Mouse (Mus musculus) spleen, embryonic (tissue): ENCODE measurements around the gene Smco2.

Source experiments
- CTCF ChIA-PET: fragments of 350-600 bp; sonication (Branson Sonifier 250); formaldehyde crosslinking; loops from one replicate; lab custom pipeline; 2022; lab: Charles Lee

The Smco2 gene

GRCm38 (mm10) chr6:146850050-146850449 is at the start of gene Smco2:
Gene Smco2, plus strand, starts transcription at chr6:146850104.
- CTCF ChIA-PET: no interaction called here

GRCm38 (mm10) chr6:146809991-146810390 is 39.9 kb upstream of the Smco2 start:
- CTCF ChIA-PET: no interaction called here

GRCm38 (mm10) chr6:146813007-146813406 is 36.9 kb upstream of the Smco2 start:
- CTCF ChIA-PET: no interaction called here

- CTCF ChIA-PET: no interaction called here
These were observed 29.5 kb upstream of the Smco2 start for GRCm38 (mm10) chr6:146820177-146820965.

GRCm38 (mm10) chr6:146821958-146822357 is 27.9 kb upstream of the Smco2 start:
- CTCF ChIA-PET: no interaction called here

- CTCF ChIA-PET: no interaction called here
These were observed 25.0 kb upstream of the Smco2 start for GRCm38 (mm10) chr6:146824727-146825486.

GRCm38 (mm10) chr6:146825487-146825773 is 24.5 kb upstream of the Smco2 start:
- CTCF ChIA-PET: no interaction called here

- CTCF ChIA-PET: no interaction called here
These were observed 18.6 kb upstream of the Smco2 start for GRCm38 (mm10) chr6:146831320-146831719.

- CTCF ChIA-PET: interaction anchor here (0.7 kb wide), 2 partner anchors 72 to 136 kb away, joined by 3 read pairs; no protein-coding TSS in a partner anchor
These were observed 16.2 kb upstream of the Smco2 start for GRCm38 (mm10) chr6:146833485-146834314.

- CTCF ChIA-PET: no interaction called here
These were observed 15.6 kb upstream of the Smco2 start for GRCm38 (mm10) chr6:146834342-146834741.

GRCm38 (mm10) chr6:146835784-146836183 is 14.1 kb upstream of the Smco2 start:
- CTCF ChIA-PET: no interaction called here

GRCm38 (mm10) chr6:146837316-146837715 is 12.6 kb upstream of the Smco2 start:
- CTCF ChIA-PET: no interaction called here

- CTCF ChIA-PET: no interaction called here
These were observed 11.5 kb upstream of the Smco2 start for GRCm38 (mm10) chr6:146838366-146838765.

- CTCF ChIA-PET: interaction anchor here (0.6 kb wide), 1 partner anchor 29 kb away, joined by 3 read pairs; no protein-coding TSS in a partner anchor
These were observed 11.0 kb upstream of the Smco2 start for GRCm38 (mm10) chr6:146838863-146839262.

- CTCF ChIA-PET: no interaction called here
These were observed 5.0 kb upstream of the Smco2 start for GRCm38 (mm10) chr6:146844867-146845266.

GRCm38 (mm10) chr6:146845347-146845746 is 4.6 kb upstream of the Smco2 start:
- CTCF ChIA-PET: no interaction called here

GRCm38 (mm10) chr6:146845961-146846750 is 3.7 kb upstream of the Smco2 start:
- CTCF ChIA-PET: no interaction called here

GRCm38 (mm10) chr6:146847402-146847801 is 2.5 kb upstream of the Smco2 start:
- CTCF ChIA-PET: no interaction called here

GRCm38 (mm10) chr6:146848281-146848680 is 1.6 kb upstream of the Smco2 start:
- CTCF ChIA-PET: no interaction called here

GRCm38 (mm10) chr6:146851916-146852315 is 2.0 kb downstream of the Smco2 start:
- CTCF ChIA-PET: no interaction called here

GRCm38 (mm10) chr6:146852739-146853138 is 2.8 kb downstream of the Smco2 start:
- CTCF ChIA-PET: no interaction called here
